Mouse (Mus musculus): ENCODE data around the gene Rmnd5a.

Rmnd5a gene

GRCm38 (mm10) chr6:71371085-71371605 is 69.3 kb downstream of the Rmnd5a start:
- no peak for DNase-seq (ENCODE audit: low read depth)

- no peak for DNase-seq (ENCODE audit: low read depth)
Measured at GRCm38 (mm10) chr6:71369416-71369815, 71.0 kb downstream of the Rmnd5a start.

- DNase-seq (ENCODE audit: low read depth), result no peak
Measured at GRCm38 (mm10) chr6:71363995-71364394, 76.4 kb downstream of the Rmnd5a start.

GRCm38 (mm10) chr6:71361156-71361670 is 79.2 kb downstream of the Rmnd5a start:
- DNase-seq (ENCODE audit: low read depth), result no peak

- DNase-seq (ENCODE audit: low read depth), result no peak
Measured at GRCm38 (mm10) chr6:71360751-71361150, 79.7 kb downstream of the Rmnd5a start.

GRCm38 (mm10) chr6:71360221-71360620 is 80.2 kb downstream of the Rmnd5a start:
- no peak for DNase-seq (ENCODE audit: low read depth)

GRCm38 (mm10) chr6:71357493-71357892 is 82.9 kb downstream of the Rmnd5a start:
- no peak for DNase-seq (ENCODE audit: low read depth)

GRCm38 (mm10) chr6:71353722-71354121 is 86.7 kb downstream of the Rmnd5a start:
- no peak for DNase-seq (ENCODE audit: low read depth)

- no peak for DNase-seq (ENCODE audit: low read depth)
Measured at GRCm38 (mm10) chr6:71352866-71353427, 87.5 kb downstream of the Rmnd5a start.

GRCm38 (mm10) chr6:71352201-71352600 is 88.2 kb downstream of the Rmnd5a start:
- no peak for DNase-seq (ENCODE audit: low read depth)

GRCm38 (mm10) chr6:71351201-71351600 is 89.2 kb downstream of the Rmnd5a start:
- DNase-seq (ENCODE audit: low read depth), result no peak

GRCm38 (mm10) chr6:71348006-71348405 is 92.4 kb downstream of the Rmnd5a start:
- DNase-seq (ENCODE audit: low read depth), result no peak

GRCm38 (mm10) chr6:71341179-71341578 is 99.3 kb downstream of the Rmnd5a start:
- DNase-seq (ENCODE audit: low read depth), result no peak

- no peak for DNase-seq (ENCODE audit: low read depth)
Measured at GRCm38 (mm10) chr6:71339351-71339750, 101.1 kb downstream of the Rmnd5a start.

GRCm38 (mm10) chr6:71338941-71339340 is 101.5 kb downstream of the Rmnd5a start:
- DNase-seq (ENCODE audit: low read depth), result no peak

Measured in c-Kit-positive CD71-negative TER-119-negative erythroid progenitor cells, embryonic 14.5 days (primary cell).